Mouse (Mus musculus) T-cell, adult 2 months (primary cell): ENCODE data around the gene Ssbp3.

Source experiments
- DNase-seq: peaks from one replicate; pipeline ENCODE4 v3.0.0; 2022; ENCODE audit warnings: low spot score

Gene Ssbp3

DNA sequence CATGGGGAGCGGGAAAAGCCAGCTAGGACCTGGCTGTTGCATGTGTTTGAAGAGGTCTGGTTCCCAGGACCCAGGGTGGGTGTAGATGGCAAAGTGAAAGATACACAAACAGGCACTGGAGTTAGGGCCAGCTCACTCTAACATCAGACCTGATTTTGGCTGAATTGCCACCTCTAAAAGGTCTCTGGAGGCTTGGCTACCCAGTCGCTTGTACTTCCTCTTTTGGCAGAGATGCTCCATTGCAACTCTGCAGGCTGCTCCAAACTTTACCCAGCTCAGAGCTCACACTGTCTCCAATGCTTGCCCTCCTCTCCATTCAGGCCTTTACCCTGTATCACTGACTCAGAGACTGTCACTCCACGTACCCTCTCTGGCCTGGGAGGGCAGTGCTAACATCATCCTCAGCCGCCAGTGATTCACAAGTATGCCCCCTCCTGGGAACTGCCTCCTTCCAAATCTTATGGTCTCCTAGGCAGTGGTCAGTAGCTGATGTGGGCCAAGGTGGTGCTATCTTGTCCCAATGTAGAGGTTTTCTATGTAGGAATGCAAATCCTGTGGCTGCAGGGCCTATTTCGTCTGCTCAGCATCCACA lies 142.6 kb downstream of the Ssbp3 start:
- no peak for DNase-seq

DNA sequence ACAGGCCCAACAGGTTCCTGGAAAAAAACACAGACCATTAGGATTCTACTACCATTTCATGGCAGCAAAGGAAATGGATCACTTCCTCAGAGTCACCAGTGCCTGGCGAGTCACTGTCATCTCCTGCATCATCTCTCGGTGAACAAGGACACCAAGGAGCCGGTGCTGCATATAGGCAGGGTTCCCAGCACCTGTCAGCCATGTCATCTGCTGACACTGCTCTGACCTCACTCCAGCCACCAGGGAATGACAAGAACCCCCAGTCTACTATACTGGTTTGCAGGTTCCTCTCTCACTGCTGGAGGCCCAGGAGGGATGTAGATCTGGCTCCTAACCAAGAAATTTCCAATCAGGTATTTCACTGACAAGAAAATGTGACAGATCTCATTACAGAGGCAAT lies 145.6 kb downstream of the Ssbp3 start:
- no peak for DNase-seq

GRCm38 (mm10) chr4:107058346-107058745 lies 147.8 kb downstream of the Ssbp3 start:
- DNase-seq, result no peak

- no peak for DNase-seq
Measured at GRCm38 (mm10) chr4:107058781-107059180, 148.3 kb downstream of the Ssbp3 start.

- no peak for DNase-seq
Measured at GRCm38 (mm10) chr4:107061560-107061959, 151.1 kb downstream of the Ssbp3 start.

GRCm38 (mm10) chr4:107063214-107063613 lies 152.7 kb downstream of the Ssbp3 start:
- DNase-seq, result no peak

GRCm38 (mm10) chr4:107064394-107065098 lies 154.0 kb downstream of the Ssbp3 start:
- DNase-seq, result no peak

GRCm38 (mm10) chr4:107066252-107067124 lies 156.0 kb downstream of the Ssbp3 start, which contains the start of the genes Mrpl37 and Cyb5rl:
TSS of gene Mrpl37 (minus strand) at chr4:107066868.
TSS of gene Cyb5rl (plus strand) at chr4:107066988.
- DNase-seq, result peak; percentile 97

- no peak for DNase-seq
Measured at GRCm38 (mm10) chr4:107067151-107067840, 156.8 kb downstream of the Ssbp3 start.

DNA sequence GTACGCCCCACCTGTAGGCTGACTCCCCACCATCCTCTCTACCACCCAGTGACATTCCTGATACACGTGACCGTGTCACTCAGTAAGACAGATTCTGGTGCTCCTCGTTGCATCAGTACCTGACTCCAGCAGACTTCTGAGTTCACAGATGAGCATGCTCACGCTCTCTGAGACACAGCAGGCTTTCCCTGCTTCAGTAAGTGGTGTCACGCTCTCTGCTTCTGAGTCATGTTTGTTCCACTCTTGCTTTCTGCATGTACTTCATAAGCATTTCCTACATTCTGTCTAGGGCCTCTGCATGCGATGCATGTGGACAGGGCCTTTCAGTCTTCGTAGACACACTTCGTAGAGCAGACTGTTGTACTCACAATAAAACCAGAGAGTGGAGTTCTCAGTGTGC lies 161.8 kb downstream of the Ssbp3 start:
- DNase-seq, result no peak

DNA sequence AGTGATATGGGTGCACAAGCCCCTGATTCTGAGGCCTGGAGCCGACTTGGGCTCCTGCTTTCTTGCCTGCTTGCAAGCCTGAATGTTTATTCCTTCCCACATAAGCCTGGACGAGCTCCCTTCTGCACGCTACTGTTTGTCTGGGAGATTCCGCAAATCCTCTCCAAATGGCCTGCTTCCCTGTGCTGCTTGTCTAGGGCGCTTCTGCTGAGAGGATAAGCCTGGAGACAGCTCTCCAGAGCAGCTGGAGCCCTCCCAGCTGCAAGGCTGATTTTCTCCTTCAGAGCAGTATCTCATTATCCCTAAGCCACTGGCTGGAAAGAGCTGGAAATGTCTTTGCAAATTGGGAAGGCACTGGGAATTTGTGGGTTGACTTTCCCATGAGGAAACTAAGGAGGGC lies 165.0 kb downstream of the Ssbp3 start:
- DNase-seq, result no peak

DNA sequence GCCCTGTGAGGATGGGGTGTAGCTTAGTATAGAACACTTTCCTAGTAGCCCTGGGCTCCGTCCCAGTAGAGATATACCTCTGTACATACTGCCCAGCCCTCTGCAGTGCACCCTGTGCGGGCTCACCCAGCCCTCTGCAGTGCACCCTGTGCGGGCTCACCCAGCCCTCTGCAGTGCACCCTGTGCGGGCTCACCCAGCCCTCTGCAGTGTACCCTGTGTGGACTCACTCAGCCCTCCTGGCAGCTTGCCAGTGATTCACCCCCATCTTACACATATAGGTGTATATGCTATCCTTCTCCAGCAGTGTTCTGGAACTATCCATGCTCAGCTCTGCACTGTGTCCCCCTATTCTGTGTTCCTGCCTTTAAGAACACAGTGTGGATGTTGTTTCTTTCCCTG lies 168.4 kb downstream of the Ssbp3 start:
- no peak for DNase-seq

- DNase-seq, result no peak
Measured at GRCm38 (mm10) chr4:107079716-107080115, 169.2 kb downstream of the Ssbp3 start.

GRCm38 (mm10) chr4:107082185-107082584 lies 171.7 kb downstream of the Ssbp3 start:
- no peak for DNase-seq

- no peak for DNase-seq
Measured at GRCm38 (mm10) chr4:107083126-107083525, 172.6 kb downstream of the Ssbp3 start.

- no peak for DNase-seq
Measured at GRCm38 (mm10) chr4:107084343-107084742, 173.8 kb downstream of the Ssbp3 start.

- no peak for DNase-seq
Measured at GRCm38 (mm10) chr4:107084858-107085257, 174.4 kb downstream of the Ssbp3 start.

DNA sequence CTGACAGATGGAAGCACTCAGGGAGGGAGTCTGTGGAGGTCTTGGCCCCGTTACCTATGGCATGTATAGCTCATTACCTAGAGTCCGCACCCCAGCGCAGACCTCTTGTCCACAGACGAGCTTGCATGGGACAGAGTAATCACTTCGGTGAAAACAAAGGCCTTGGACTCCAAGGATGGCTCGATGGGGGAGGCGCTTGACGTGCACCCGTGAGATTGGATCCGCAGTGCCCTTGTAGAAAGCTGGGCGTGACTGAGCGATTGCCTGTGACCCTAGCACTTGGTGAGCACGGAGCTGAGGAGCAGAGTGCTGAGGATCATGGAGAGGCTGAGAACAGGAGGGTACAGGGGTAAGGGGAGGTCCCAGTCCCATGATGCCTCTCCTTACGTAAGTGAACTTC lies 181.2 kb downstream of the Ssbp3 start:
- no peak for DNase-seq

DNA sequence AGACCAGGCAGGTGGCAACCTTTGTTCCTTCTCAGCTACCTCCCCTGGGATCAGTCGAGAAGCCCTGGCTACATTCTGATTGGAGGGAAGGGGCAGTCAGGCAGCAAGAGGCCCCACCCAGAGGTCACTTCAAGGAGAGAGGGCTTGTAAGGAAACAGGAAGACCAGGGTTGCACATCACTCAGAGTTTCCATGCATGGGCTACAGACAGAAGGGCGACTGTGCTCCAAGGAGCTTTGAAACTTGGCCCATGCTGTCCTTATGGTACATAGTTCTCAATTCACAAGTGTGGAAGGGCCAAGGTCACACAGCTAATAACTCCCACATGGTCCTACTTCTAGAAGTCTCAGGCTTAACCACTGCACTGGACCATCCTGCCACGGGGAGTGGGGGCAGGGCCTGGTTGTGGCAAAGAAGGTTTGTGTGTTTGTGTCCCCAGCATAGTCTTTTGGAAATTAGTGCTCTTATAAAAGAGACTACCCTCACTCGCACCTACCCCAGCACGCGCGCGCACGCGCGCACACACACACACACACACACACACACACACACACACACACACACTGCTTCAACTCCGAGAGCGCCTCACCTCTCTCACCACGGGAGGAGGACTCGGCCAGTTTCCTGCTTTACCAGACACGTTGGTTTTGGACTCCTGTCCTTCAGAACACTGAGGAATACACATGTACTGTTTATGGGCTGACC lies 184.1 kb downstream of the Ssbp3 start:
- no peak for DNase-seq

DNA sequence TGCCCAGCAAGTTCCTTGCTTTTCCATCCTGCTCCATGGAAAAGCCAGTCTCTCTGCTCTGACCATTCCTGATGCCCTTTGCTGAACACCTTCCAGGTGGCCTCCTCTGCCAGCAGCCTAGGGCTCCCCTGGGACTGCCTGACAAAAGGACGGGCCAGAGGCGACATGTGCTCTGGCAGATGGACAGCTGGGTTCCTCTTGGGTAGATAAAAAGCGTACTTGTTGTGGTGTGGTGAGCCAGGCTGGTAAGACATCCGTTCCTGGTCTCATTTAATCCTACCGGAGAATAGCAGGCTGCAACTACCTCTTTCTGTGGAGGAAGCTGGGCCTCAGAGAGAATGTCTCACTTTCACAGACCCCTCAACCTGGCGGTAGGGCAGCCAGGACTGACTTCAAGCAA lies 185.5 kb downstream of the Ssbp3 start:
- no peak for DNase-seq

GRCm38 (mm10) chr4:107096841-107097373 lies 186.4 kb downstream of the Ssbp3 start, which contains the start of gene Cdcp2:
TSS of gene Cdcp2 (plus strand) at chr4:107096891.
- no peak for DNase-seq
